Mouse (Mus musculus) ES-Bruce4 (cell line): ENCODE data around the gene Eif5b.

Experiments
- EP300 ChIP-seq: IDR thresholded peaks from 2 replicates; pipeline ENCODE4 v1.6.1; 2011; ENCODE audit warnings: low read depth, low read length; ENCODE audit not compliant: insufficient read depth
- POLR2A ChIP-seq: IDR thresholded peaks from one replicate; pipeline ENCODE4 v1.8.1; 2011; ENCODE audit warnings: low read length; ENCODE audit not compliant: insufficient read depth

DNA sequence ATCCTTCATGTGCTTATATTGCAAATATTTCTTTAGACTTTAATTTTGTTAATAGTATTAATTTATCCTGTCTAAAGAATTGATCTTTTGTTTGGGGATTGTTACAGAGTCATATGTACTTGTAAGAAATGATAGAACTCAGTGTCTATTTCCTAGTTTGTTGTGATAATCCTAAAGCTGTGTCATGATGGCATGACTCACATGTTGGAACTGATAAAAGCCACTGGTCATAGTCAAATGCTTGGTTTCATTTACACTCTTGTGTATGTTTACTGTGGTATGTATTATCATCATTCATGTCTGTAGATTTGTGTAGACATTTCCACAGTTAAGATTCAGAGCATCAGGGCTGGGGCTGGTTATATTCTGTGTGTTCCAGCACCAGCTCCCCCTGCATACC is 14.7 kb downstream of the Eif5b start:
- TF ChIP-seq EP300 (no peak), POLR2A (no peak)
